Mouse (Mus musculus) frontal cortex, postnatal 10 days (tissue): ENCODE measurements around the gene Dmd.
"Not testable (repeated sequence)": the region's sequence is repeated elsewhere in the genome, so short reads cannot be mapped to it uniquely, and the experiment has no call there.

Source experiments
- DNase-seq, 2 experiments: peaks; one replicate each; pipeline ENCODE4 v3.0.0; 2022; ENCODE audit warnings: low spot score in 2 of 2, mixed read lengths in 1 of 2

Dmd gene

DNA sequence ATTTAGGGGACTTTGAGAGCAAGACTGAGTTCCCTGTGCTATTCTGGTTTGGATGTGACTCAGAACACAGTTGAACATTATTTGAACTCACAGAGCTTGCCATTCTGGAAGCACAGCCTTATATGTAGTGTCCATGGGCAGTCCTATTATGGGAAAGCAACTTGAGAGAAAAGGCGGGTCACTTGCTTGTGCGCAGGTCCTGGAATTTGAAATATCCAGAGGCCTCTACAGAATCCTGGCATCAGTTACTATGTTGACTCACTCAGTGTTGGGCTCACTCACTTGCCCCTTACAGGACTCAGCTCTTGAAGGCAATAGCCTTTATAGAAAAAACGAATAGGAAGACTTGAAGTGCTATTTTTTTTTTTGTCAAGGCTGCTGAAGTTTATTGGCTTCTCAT is at the start of gene Dmd:
Dmd (plus strand) TSS at position 241 of the 400 bp plus-strand sequence.
- no peak for DNase-seq

DNA sequence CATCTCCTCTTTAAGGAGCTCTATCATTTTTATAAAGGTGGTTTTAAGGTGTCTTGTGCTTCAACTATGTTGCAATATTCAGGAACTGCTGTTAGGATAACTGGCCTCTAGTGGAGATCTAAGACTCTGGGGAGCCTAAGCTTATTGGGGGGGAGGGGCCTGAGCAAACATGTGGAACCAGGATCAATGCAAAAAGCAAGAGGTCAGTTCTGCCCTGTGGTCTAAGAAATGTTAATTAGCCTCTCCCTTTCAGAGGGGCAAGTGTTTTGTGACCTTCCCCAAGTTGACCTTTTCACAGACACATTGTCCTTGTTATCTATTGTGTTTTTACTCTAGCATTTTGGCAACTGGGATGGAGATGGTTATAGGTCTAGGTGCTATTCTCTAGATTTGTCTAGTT is 47.2 kb upstream of the Dmd start:
- no peak for DNase-seq

GRCm38 (mm10) chrX:82987683-82988082 is 39.0 kb downstream of the Dmd start:
- DNase-seq, result no peak

DNA sequence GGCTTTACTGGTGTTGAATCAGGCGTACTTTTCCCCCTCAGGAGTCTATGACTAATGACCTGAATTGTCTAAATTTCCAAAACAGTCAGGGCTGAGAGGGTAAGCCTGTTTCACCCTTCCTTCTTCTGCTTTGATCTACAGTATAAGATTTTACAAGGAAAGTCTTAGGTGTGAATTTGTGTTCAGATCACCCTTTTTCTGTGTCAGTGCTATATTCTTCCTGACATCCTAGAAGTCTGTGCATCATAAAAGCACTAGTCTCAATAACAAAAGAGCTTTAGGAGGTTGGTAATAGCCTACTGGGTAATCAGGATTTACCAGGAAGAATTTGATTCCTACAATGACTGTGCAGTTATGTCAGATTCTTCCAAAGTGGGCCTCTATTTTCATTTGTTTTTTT is 101.5 kb downstream of the Dmd start:
- DNase-seq, result no peak

DNA sequence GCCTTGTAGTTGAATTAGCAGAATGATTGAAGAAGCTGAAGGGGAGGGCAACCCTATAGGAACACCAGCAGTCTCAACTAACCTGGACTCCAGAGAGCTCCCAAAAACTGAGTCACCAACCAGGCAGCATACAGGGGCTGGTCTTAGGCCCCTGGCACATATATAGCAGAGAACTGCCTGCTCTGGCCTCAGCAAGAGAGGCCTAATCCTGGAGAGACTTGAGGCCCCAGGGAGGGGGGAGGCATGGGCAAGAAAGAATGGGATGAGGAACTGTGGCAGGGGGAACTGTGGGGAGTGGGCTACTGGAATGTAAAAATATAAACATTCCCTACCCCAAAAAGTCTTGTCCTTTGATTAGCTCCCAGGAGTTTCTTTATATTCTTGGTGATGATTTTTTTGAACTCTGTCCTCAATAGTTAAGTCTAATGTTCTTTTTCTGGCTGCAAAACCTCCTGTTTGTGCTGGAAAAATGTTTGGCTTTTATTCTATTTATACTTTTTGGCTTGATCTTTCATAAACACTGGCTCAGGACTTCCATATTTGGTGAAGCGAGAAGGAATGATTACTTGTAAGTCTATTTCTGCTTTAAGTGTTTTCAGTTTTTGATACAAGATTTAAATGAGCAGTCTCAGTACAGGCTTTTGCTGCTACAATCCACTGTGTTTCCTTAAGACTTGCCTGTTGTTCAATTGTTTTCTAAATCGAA is 167.7 kb downstream of the Dmd start:
- no peak for DNase-seq

- no peak for DNase-seq
Measured at GRCm38 (mm10) chrX:83117198-83117597, 168.5 kb downstream of the Dmd start.

- no peak for DNase-seq
Measured at GRCm38 (mm10) chrX:83220563-83220962, 271.9 kb downstream of the Dmd start.

- DNase-seq, result no peak
Measured at GRCm38 (mm10) chrX:83221050-83221449, 272.4 kb downstream of the Dmd start.

- DNase-seq, result no peak
Measured at GRCm38 (mm10) chrX:83487598-83487997, 538.9 kb downstream of the Dmd start, which contains the start of gene Tsga8. TSS of gene Tsga8 (minus strand) at chrX:83487924.

DNA sequence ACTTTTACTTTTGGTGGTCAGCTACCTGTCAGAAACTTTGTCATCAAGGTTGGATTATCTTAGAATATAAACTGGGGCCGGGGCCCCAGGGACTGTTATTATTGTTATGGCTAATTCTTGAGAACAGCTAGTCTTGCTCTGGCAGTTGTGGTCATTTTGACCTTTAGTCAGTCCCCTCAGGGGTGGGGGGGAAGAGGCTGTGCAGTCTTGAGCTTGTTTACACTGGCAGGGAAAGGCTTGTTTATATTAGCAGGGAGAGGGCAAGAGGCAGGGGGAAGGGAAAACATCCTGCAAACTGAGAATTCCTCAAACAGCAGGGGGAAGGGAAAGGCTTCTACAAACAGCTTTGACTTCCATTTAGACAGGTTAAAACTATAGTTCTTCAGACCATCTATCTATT is 726.3 kb downstream of the Dmd start:
- DNase-seq, result no peak

GRCm38 (mm10) chrX:83686547-83686946 is 737.9 kb downstream of the Dmd start:
- peak in 1 of 2 experiments; percentile 9 for DNase-seq

- DNase-seq, result no peak
Measured at GRCm38 (mm10) chrX:83740533-83740932, 791.9 kb downstream of the Dmd start.

- DNase-seq, result no peak
Measured at GRCm38 (mm10) chrX:83746301-83747008, 797.8 kb downstream of the Dmd start.

DNA sequence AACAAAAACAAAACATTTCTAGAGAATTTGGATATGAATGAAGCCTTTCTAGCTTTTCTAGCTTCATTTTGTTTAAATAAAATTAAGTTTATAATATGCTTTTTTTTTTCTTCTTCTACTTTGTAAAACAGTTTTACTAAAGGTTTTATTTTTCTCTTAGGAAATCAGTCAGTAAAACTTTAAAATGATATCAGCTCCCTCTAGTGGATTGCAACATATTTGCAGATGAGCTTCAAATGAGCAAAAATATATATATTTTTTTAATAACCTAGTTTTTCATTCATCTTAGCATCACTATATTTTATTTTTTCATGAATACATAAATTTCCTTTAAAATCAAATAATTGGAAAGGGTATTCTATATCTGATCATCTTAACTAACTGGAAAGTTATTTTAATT is 838.7 kb downstream of the Dmd start:
- no peak for DNase-seq

- DNase-seq, result not testable (repeated sequence)
Measured at GRCm38 (mm10) chrX:83867469-83867868, 918.8 kb downstream of the Dmd start.

DNA sequence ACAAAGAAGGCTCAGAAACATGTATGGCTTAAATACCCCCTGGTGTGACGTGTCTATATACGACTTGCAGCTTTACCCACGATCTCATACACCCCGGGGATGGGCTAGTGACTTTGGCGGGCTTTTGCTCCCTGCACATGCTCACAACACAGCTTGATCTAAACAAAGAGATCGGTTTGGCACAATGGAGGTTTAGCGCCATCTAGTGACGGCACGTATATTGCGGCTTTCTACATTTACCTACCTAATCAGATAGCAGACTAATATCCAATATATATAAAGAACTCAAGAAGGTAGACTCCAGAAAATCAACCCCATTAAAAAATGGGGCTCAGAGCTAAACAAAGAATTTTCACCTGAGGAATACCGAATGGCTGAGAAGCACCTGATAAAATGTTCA is 926.7 kb downstream of the Dmd start:
- DNase-seq, result not testable (repeated sequence)

DNA sequence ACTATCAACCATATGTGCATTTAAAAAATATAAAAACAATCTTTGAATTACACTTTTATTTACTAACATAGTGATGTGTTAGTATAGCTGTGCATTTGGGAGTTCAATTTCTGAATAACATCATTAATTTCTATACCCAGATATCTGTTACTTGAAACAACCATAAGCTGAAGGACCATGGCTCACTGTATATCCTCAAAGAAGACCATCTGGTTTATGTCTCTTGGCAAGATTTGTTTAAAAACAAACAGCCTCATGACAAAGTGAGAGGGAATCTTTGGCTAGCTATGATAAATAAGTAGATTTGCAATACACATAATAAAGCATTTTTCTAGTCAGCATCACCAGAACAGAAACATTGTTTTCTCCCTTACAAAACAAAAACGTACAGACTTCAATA is 1027.2 kb downstream of the Dmd start:
- DNase-seq, result no peak

- peak in 1 of 2 experiments; percentile 9 for DNase-seq
Measured at GRCm38 (mm10) chrX:84001294-84001693, 1052.6 kb downstream of the Dmd start.

- not testable (repeated sequence) for DNase-seq
Measured at GRCm38 (mm10) chrX:84062431-84062830, 1113.8 kb downstream of the Dmd start.

- DNase-seq, result no peak
Measured at GRCm38 (mm10) chrX:84165872-84166271, 1217.2 kb downstream of the Dmd start.

DNA sequence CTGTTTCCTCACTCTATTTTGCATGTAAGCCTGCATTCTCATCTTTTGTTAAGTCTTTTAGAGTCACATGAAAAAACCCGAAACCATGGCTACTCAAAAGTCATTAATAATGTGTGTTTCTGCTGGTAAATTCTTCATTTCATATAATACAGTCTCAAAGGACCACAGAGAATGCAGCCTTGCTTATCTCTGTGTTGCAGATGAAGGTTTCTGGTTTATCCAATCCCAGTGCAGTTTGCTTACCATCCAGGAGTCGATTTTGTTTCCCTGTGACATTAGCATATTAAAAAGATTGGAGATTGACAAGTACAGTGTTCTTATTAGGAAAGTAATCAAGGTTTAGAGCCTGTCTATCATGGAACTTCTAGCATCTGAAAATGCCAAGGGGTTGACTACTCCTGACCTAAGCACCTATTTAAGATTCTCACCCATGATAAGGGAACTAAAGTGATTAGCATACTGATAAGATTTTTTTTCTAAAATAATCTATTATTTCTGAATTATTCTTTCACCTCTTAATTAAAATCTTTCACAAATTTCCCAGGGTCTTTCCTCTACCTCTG is 1292.7 kb downstream of the Dmd start:
- DNase-seq, result no peak

- DNase-seq, result no peak
Measured at GRCm38 (mm10) chrX:84330593-84330992, 1381.9 kb downstream of the Dmd start.

GRCm38 (mm10) chrX:84332177-84332576 is 1383.5 kb downstream of the Dmd start:
- no peak for DNase-seq
